Mouse (Mus musculus): ENCODE results near the gene Tmem38a.
A peak's percentile ranks its signal among the peaks of the same experiment; 100 is the strongest.

Tmem38a gene

GRCm38 (mm10) chr8:72587806-72588205, 16.0 kb downstream of the Tmem38a start:
- no peak for DNase-seq

GRCm38 (mm10) chr8:72588865-72589264, 17.0 kb downstream of the Tmem38a start:
- DNase-seq, result peak; percentile 53

- peak; percentile 91 for DNase-seq
These were observed 17.4 kb downstream of the Tmem38a start for GRCm38 (mm10) chr8:72589286-72589685.

- no peak for DNase-seq
These were observed 18.3 kb downstream of the Tmem38a start for GRCm38 (mm10) chr8:72590198-72590597.
